11 mouse cellular contexts compared by ENCODE assay signal in the genomic region with DNA sequence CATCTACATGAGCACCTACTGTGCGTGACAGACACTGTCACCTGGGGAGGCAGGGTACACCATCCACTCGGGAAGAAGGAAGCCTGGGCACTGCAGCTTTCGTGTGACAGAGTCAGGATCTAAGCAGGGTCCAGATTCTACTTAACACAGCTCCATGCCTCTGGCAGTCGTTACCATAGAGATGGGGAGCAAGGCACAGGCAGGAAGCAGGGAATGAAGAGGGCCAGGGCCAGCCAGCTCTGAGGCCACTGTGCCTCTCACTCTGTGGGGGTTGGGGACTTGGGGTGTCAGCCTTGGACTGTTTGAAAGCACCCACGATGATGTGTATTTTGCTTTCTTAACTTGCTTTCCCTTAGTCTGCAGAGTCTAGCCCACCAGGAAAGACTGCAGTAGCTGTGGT. TPM values are rescaled to one million over a fixed set of nuclear protein-coding genes. Genes with fewer than 3 reads are reported as not detected.
A peak's percentile ranks its signal among the peaks of the same experiment; 100 is the strongest.
DNase-seq lines count a peak whose midpoint lies in the region; ATAC-seq and TF ChIP-seq lines count a peak whose summit lies in the region.
"Had no signal": no experiment of that assay in that cellular context is flagged by ENCODE, and none has a peak within 500 bp of the region (broad histone marks: within the 10 kb centered on the region; RNA-seq: fewer than 3 reads in every experiment).

No protein-coding gene starts in this region.

- intact Hi-C loops in gastrocnemius, adult 2 months (cut with DNase I) = no loop called here

- TF ChIP-seq CTCF in gastrocnemius, adult 2 months (IDR thresholded peaks at IDR 0.05) = no peak
- TF ChIP-seq CTCF in liver, adult 2 months (IDR thresholded peaks at IDR 0.05; ENCODE audit: low read depth, low read length) = no peak

- no peak overlapping the region for H3K9ac ChIP-seq in liver, adult 2 months (ENCODE audit: low read depth, low read length)
- no peak overlapping the region for H3K9ac ChIP-seq in hindbrain, embryonic 16.5 days (ENCODE audit: low read depth, low read length)
- no peak overlapping the region for H3K9ac ChIP-seq in midbrain, embryonic 14.5 days (replicated peaks; ENCODE audit: low read length)
- H3K9ac ChIP-seq: forebrain, postnatal 0 days had no signal

- no peak for DNase-seq in gastrocnemius, adult 2 months
- DNase-seq in gastrocnemius, postnatal 4 days (ENCODE audit: low spot score in 2 of 2) = no peak
- no peak for DNase-seq in liver, adult 2 months (ENCODE audit: extremely low read depth, low read depth, low spot score)
- DNase-seq in liver = no peak
- DNase-seq in midbrain, embryonic 14.5 days = peak; percentile 31
- DNase-seq in adrenal gland, adult (ENCODE audit: inconsistent age in 2 of 2, low spot score in 1 of 2) = no peak
- DNase-seq in spleen, adult 12 weeks (ENCODE audit: low spot score) = no peak
- DNase-seq: cerebellum, adult 9-10 months; forebrain, postnatal 0 days had no signal

- TF ChIP-seq POLR2A in liver, adult 2 months (IDR thresholded peaks at IDR 0.05; ENCODE audit: extremely low read depth, insufficient read depth, low read length) = no peak

- H3K27ac ChIP-seq in gastrocnemius, adult 2 months = peak overlapping the region; percentile 72
- peak overlapping the region; percentile 42 for H3K27ac ChIP-seq in liver, adult 2 months (replicated peaks; ENCODE audit: insufficient read depth, low read depth, low read length)
- H3K27ac ChIP-seq in hindbrain, embryonic 16.5 days (ENCODE audit: low read depth, low read length) = 0 out of 2 replicates have a peak overlapping the region, but pooled peaks have one; percentile 10
- H3K27ac ChIP-seq in midbrain, embryonic 14.5 days (replicated peaks; ENCODE audit: low read depth, low read length) = peak overlapping the region; percentile 55; the same call in 1 of the 2 replicates

- no peaks in the 10 kb centered on the region for H3K36me3 ChIP-seq in liver, adult 2 months (ENCODE audit: control insufficient read depth, insufficient read depth, low read length)
- peaks cover 6% of the 10 kb centered on the region for H3K36me3 ChIP-seq in hindbrain, embryonic 16.5 days (ENCODE audit: control insufficient read depth, insufficient read depth, low read length)
- peaks cover 30% of the 10 kb centered on the region; the same call in 1 of the 2 replicates for H3K36me3 ChIP-seq in midbrain, embryonic 14.5 days (ENCODE audit: control insufficient read depth, insufficient read depth, low read length)

- H3K79me2 ChIP-seq in liver, adult 2 months (ENCODE audit: control insufficient read depth, insufficient read depth, low read length) = no peaks in the 10 kb centered on the region

- ATAC-seq in hindbrain, embryonic 16.5 days = peak; percentile 48; the same call in 1 of the 2 replicates
- no peak for ATAC-seq in midbrain, embryonic 14.5 days (ENCODE audit: low FRiP score, low TSS enrichment)
- ATAC-seq: forebrain, postnatal 0 days had no signal

- H3K4me2 ChIP-seq in hindbrain, embryonic 16.5 days (ENCODE audit: low read length) = no peak overlapping the region
- H3K4me2 ChIP-seq in midbrain, embryonic 14.5 days (ENCODE audit: low read length) = no peak overlapping the region

- 74% methylated on average over 5 of the region's 5 CpGs for WGBS in liver, adult 2 months
- 53% methylated on average over 5 of the region's 5 CpGs for WGBS in hindbrain, embryonic 16.5 days
- WGBS in midbrain, embryonic 14.5 days = 34% methylated on average over 5 of the region's 5 CpGs

- H3K9me3 ChIP-seq in hindbrain, embryonic 16.5 days (ENCODE audit: control insufficient read depth, low read length) = no peaks in the 10 kb centered on the region
- no peaks in the 10 kb centered on the region for H3K9me3 ChIP-seq in midbrain, embryonic 14.5 days (ENCODE audit: control insufficient read depth, low read length)

- peaks cover 5% of the 10 kb centered on the region; the same call in 1 of the 2 replicates for H3K4me1 ChIP-seq in liver, adult 2 months (ENCODE audit: control insufficient read depth, insufficient read depth, low read length)
- peaks cover 6% of the 10 kb centered on the region; the same call in 1 of the 2 replicates for H3K4me1 ChIP-seq in hindbrain, embryonic 16.5 days (ENCODE audit: control insufficient read depth, insufficient read depth, low read depth, low read length)
- no peaks in the 10 kb centered on the region for H3K4me1 ChIP-seq in midbrain, embryonic 14.5 days (ENCODE audit: control insufficient read depth, insufficient read depth, low read length)

- H3K27me3 ChIP-seq in liver, adult 2 months (ENCODE audit: control insufficient read depth, insufficient read depth, low read length) = no peaks in the 10 kb centered on the region
- H3K27me3 ChIP-seq in hindbrain, embryonic 16.5 days (replicated peaks; ENCODE audit: control insufficient read depth, insufficient read depth, low read length) = no peaks in the 10 kb centered on the region
- H3K27me3 ChIP-seq in midbrain, embryonic 14.5 days (ENCODE audit: control insufficient read depth, insufficient read depth, low read length) = no peaks in the 10 kb centered on the region

- no peak overlapping the region; the same call in 1 of the 2 replicates for H3K4me3 ChIP-seq in gastrocnemius, adult 2 months
- no peak overlapping the region for H3K4me3 ChIP-seq in liver, adult 2 months (ENCODE audit: insufficient read depth, low read depth, low read length)
- no peak overlapping the region for H3K4me3 ChIP-seq in hindbrain, embryonic 16.5 days (ENCODE audit: low read length)
- H3K4me3 ChIP-seq in midbrain, embryonic 14.5 days (replicated peaks; ENCODE audit: low read depth, low read length) = no peak overlapping the region
- H3K4me3 ChIP-seq: myocyte had no signal

RNA-seq across cellular contexts. Expression of a gene that starts 46.1 kb away (rescaled TPM):
- 10 to 100 TPM; 11.0 to 11.1 TPM for total RNA-seq in gastrocnemius, adult 2 months (2021)
- 10 to 100 TPM; 29.8 to 31.1 TPM for total RNA-seq in gastrocnemius, postnatal 4 days (2021)
- 13.6 and 20.2 TPM in 2 replicates for total RNA-seq in liver, adult 2 months (2014; rRNA removed)
- 36.9 and 48.5 TPM in 2 replicates for polyA plus RNA-seq in liver, adult 2 months (2012; rRNA removed)
- 45.1 and 51.3 TPM in 2 replicates for polyA plus RNA-seq in hindbrain, embryonic 16.5 days (2015; fragmentation: Nextera tagmentation; extraction: Ambion mirVana)
- polyA plus RNA-seq in midbrain, embryonic 14.5 days (2014; fragmentation: Nextera tagmentation; extraction: Ambion mirVana) = 46.7 and 49.1 TPM in 2 replicates

Comparison
In these comparisons a context has a peak if more than half of its experiments do, and no peak if none do; other contexts are left out.
1. H3K27ac ChIP-seq: peak in every context shown above with its lines; median percentile 72 in gastrocnemius, adult 2 months; 55 in midbrain, embryonic 14.5 days; 42 in liver, adult 2 months; 10 in hindbrain, embryonic 16.5 days.